Mouse (Mus musculus): ENCODE data around the gene Slc30a4. TPM values are rescaled to one million over a fixed set of nuclear protein-coding genes. Genes with fewer than 3 reads are reported as not detected.

The Slc30a4 gene
- total RNA-seq, 2 experiments from 2014 or later: 26.1 to 28.1 TPM

Small RNAs within 50 kb of the gene (microRNA-seq; reads per million reads assigned to microRNA genes)
- gene Mir147: 2.0 to 3.1 reads per million in 2 experiments

Other genes with a start within 250 kb of the Slc30a4 start
- gene Gm14085, start 217.7 kb downstream of the Slc30a4 start, total RNA-seq (2021): not detected
- gene Gatm, start 91.4 kb downstream of the Slc30a4 start, total RNA-seq (2021): 10 to 100 TPM; 60.3 to 64.8 TPM
- not detected for gene AA467197, start 65.7 kb downstream of the Slc30a4 start, total RNA-seq (2021)
- 10 to 100 TPM; 31.0 to 31.7 TPM for gene Bloc1s6, start 35.8 kb upstream of the Slc30a4 start, total RNA-seq (2021)
- gene Sqor, start 62.6 kb upstream of the Slc30a4 start, total RNA-seq (2021): 1 to 10 TPM; 5.3 to 6.5 TPM